In genomic region chr15:87345826-87346225, GRCm38 (mm10) we compare ENCODE assay signal across 15 mouse cellular contexts.
DNase-seq lines count a peak whose midpoint lies in the region; ATAC-seq lines count a peak whose summit lies in the region.
"Had no signal": no experiment of that assay in that cellular context is flagged by ENCODE, and none has a peak within 500 bp of the region (broad histone marks: within the 10 kb centered on the region; RNA-seq: fewer than 3 reads in every experiment).

No protein-coding gene starts in this region.

- no peak overlapping the region for H3K9ac ChIP-seq in forebrain, embryonic 15.5 days (replicated peaks)
- H3K9ac ChIP-seq in forebrain, embryonic 12.5 days, result no peak overlapping the region
- no peak overlapping the region for H3K9ac ChIP-seq in kidney, embryonic 16.5 days (replicated peaks; ENCODE audit: low read length)
- H3K9ac ChIP-seq: liver, embryonic 14.5 days had no signal

- 0 out of 2 replicates have a peak, but pooled peaks have one; percentile 29 for ATAC-seq in forebrain, embryonic 15.5 days (replicated peaks)
- ATAC-seq in forebrain, embryonic 12.5 days (ENCODE audit: low FRiP score), result no peak
- ATAC-seq in kidney, embryonic 16.5 days (ENCODE audit: low FRiP score, low TSS enrichment), result no peak

- WGBS in forebrain, embryonic 15.5 days, result 49% methylated on average over 3 of the region's 3 CpGs
- 66% methylated on average over 3 of the region's 3 CpGs for WGBS in forebrain, embryonic 12.5 days
- WGBS in kidney, embryonic 16.5 days, result 66% methylated on average over 3 of the region's 3 CpGs

- DNase-seq in kidney, adult 8-10 months, result peak; percentile 58 to 66
- DNase-seq in retina, postnatal 1 day, result peak; percentile 33
- no peak for DNase-seq in retina, embryonic 14.5 days (ENCODE audit: low spot score)
- peak; percentile 56 to 74 for DNase-seq in kidney, postnatal 36 days
- no peak for DNase-seq in MN1 (ENCODE audit: low spot score)
- DNase-seq: adrenal gland, adult 2 months; gastrocnemius, postnatal 36 days; lung, postnatal 10 days; thymus, postnatal 36 days had no signal

- H3K4me1 ChIP-seq in forebrain, embryonic 15.5 days, result peaks cover 15% of the 10 kb centered on the region
- H3K4me1 ChIP-seq in forebrain, embryonic 12.5 days, result peaks cover 11% of the 10 kb centered on the region
- no peaks in the 10 kb centered on the region for H3K4me1 ChIP-seq in kidney, embryonic 16.5 days (ENCODE audit: insufficient read depth, low read length)

- H3K27me3 ChIP-seq in forebrain, embryonic 15.5 days, result no peaks in the 10 kb centered on the region
- no peaks in the 10 kb centered on the region for H3K27me3 ChIP-seq in forebrain, embryonic 12.5 days
- no peaks in the 10 kb centered on the region for H3K27me3 ChIP-seq in kidney, embryonic 16.5 days (ENCODE audit: insufficient read depth, low read length)

- no peak overlapping the region for H3K4me3 ChIP-seq in forebrain, embryonic 15.5 days
- H3K4me3 ChIP-seq in forebrain, embryonic 12.5 days (replicated peaks), result no peak overlapping the region
- H3K4me3 ChIP-seq in kidney, embryonic 16.5 days (ENCODE audit: low read length), result no peak overlapping the region

- no peaks in the 10 kb centered on the region for H3K9me3 ChIP-seq in forebrain, embryonic 15.5 days
- H3K9me3 ChIP-seq in forebrain, embryonic 12.5 days, result no peaks in the 10 kb centered on the region
- no peaks in the 10 kb centered on the region for H3K9me3 ChIP-seq in kidney, embryonic 16.5 days (ENCODE audit: low read length)

- no peaks in the 10 kb centered on the region for H3K36me3 ChIP-seq in forebrain, embryonic 15.5 days
- H3K36me3 ChIP-seq in forebrain, embryonic 12.5 days (replicated peaks), result no peaks in the 10 kb centered on the region
- no peaks in the 10 kb centered on the region for H3K36me3 ChIP-seq in kidney, embryonic 16.5 days (ENCODE audit: insufficient read depth, low read length)

- no peak overlapping the region for H3K4me2 ChIP-seq in forebrain, embryonic 15.5 days (replicated peaks)
- H3K4me2 ChIP-seq in forebrain, embryonic 12.5 days, result no peak overlapping the region
- H3K4me2 ChIP-seq in kidney, embryonic 16.5 days (replicated peaks; ENCODE audit: low read depth, low read length), result no peak overlapping the region
- H3K4me2 ChIP-seq: heart, embryonic 11.5 days had no signal

- H3K27ac ChIP-seq in forebrain, embryonic 15.5 days (replicated peaks), result no peak overlapping the region
- no peak overlapping the region for H3K27ac ChIP-seq in forebrain, embryonic 12.5 days
- H3K27ac ChIP-seq in kidney, embryonic 16.5 days (ENCODE audit: low read length), result no peak overlapping the region
- H3K27ac ChIP-seq: kidney, postnatal 0 days; liver, embryonic 14.5 days had no signal

Comparison
In these comparisons a context has a peak if more than half of its experiments do, and no peak if none do; other contexts are left out.
1. DNase-seq: peak in kidney, adult 8-10 months (2 of 2), retina, postnatal 1 day (single experiment) and kidney, postnatal 36 days (2 of 2); none in retina, embryonic 14.5 days (single experiment) and MN1 (single experiment).